Mouse (Mus musculus) c-Kit-positive CD71-positive TER-119-positive erythroid progenitor cells, embryonic 14.5 days (primary cell): ENCODE measurements around the gene Rbm28.

Experiments
- DNase-seq: peaks from one replicate; pipeline ENCODE4 v3.0.0-alpha.2; 2013; ENCODE audit warnings: low spot score

Rbm28 gene

DNA sequence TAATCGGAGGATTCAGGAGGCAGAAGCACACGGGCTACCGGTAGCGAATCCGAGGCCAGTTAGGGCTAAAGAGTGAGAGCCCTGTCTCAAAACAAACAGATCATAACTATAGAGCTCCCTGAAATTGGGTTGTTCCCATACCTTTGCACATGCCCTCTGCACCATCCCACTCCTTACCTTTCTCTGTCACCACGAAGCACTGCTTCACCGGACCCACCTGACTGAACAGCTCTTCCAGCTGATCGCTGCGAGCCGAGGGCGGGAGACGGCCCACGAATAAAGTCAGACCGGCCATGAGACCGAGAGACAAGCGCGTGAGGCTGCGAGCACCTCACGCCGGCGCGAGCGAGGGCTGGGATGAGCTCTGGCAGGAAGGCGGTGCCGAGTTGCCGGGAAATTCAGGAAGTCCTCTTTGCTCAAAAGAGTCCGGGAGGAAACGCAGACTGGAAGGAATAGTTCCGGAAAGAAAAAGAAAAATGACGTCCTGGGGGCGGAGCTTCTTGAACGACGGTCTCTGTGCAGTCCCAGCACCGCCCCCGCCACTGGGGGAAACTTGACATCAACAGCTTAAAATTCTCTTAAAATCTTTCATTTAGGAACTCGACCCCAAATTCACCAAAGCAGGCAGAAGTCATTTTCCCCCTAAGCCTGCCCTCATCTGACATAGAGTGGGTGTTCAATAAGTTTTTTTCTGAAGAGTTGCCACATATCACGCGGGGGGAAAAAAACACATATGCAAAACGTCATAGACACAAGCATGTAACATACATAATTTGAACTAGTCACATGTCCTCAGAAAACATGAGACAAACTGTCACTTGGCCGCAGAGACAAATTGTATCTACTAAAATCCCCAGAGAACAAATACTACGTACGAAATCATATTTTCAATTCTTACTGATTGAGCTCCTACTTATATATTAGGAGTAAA lies at the start of gene Rbm28:
Gene Rbm28, minus strand, starts transcription at position 693 of the 931 bp plus-strand sequence.
- DNase-seq = peak; percentile 94

DNA sequence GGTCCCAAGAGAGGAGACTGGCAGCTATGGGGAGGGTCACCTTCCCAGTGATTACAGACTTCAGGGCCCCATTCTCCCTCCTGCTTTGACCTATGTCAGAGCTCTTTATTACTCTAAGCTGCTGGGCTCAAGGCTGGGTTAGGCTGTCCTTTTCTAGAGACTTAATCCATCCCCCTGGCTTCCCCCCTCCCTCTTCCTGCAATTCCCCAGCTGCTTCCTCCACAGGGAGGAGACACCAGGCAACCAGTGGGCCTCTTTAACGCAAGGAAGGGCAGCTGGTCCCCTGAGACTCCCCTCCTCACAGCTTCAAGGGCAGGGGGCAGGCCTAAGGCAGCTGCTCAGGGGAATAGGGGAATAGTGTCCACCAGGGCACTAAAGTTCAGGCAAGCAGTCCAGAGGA lies 49.4 kb upstream of the Rbm28 start:
- no peak for DNase-seq

DNA sequence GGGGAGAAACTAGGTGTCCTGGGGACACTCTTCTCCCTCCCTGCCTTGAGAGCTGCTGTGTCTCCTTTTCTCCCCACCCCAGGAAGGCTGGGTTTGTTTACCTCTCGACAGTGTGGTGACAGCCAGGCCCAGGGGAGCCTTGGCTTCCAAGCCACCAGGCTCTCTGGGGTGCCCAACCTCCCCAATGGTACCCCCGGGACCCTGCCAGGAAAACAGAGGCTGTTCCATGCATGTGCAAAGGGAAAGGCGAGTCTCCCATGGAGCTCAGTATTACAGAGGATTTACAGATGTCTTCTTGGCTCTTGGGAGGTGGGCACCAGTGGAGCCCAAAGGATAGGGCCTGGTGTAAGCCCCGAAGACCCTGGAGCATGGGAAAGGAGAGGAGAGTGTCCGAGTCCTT lies 48.6 kb upstream of the Rbm28 start:
- no peak for DNase-seq

DNA sequence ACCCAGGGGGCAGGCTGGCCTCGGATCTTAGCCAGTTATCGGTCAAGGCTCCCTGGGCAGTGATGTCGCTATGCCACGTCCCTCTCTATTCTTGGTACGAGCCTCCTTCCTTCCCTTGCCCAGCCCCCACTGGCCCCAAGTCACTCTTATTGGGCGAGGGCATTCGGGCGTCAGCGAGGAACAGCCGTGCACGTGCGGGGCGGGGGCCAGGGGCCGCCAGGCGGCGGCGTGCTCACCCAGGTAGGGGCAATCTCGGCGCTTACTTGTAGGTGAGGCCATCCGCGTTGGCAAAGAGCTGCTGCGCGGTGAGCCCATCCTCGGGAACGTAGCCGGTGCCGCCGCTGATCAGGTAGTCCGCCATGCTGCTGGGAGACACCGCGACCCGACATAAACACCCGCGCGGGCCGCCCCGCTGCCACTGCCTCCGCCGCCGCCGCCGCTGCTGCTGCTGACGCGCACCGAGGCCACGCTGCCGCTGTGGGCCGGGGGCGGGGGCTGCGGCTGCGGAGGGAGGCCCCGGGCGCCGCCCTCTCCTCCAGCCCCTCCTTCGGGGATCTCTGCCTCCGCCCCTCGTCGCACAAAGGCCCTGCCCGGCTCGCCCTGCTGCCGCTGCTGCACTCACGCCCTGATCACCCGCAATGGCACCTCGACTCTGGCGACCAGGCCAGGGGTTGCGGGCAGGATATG lies 47.1 kb upstream of the Rbm28 start:
- DNase-seq = peak; percentile 54

DNA sequence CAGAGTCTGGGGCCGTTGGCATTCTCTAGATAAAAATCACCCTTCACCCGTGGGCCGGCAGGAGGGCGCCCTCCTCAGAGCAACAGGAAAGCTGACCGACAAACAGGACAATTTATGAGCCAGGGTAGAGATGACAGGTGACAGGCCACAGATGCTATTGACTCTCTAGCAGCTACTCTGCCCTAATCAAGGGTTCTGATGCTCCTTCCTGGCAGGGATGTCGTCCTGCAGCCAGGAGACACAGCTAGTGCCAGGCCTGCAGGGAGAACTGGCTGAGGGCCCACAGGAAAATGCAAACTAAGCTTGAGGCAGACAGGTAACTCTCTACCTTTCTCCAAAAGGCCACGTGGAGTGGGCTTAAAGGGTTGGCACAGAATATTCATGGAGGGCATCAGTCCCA lies 46.3 kb upstream of the Rbm28 start:
- DNase-seq = no peak

DNA sequence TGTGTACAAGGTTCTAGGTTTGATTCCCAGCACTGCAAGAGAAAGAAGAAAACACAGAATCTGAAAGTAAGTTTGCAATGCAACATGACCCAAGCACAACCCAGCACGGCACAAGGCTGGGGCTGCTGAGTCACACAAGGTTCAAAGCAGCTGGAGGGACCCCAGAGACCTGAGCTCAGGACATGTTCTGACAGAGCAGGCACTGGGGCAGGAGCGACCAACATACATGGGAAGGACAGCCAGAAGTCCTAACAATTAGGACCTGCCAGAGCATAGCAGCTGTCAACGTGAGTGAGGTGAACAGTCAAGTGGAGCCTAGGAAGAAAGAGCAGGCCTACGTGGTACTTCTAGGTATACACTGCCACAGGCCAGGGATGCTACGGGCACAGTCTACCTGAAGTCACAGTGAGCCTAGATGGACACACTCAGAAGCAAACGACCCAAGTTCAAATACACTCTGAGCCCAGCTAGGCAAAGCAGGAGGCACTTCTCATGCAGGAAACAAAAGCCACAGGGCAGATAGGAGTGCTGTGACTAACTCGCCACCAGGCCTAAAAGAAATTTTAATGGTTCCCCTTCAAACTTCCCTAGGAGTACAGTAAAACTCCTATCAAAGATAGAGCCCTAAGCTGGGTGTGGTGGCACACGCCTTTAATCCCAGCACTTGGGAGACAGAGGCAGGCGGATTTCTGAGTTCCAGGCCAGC lies 45.6 kb upstream of the Rbm28 start:
- no peak for DNase-seq

DNA sequence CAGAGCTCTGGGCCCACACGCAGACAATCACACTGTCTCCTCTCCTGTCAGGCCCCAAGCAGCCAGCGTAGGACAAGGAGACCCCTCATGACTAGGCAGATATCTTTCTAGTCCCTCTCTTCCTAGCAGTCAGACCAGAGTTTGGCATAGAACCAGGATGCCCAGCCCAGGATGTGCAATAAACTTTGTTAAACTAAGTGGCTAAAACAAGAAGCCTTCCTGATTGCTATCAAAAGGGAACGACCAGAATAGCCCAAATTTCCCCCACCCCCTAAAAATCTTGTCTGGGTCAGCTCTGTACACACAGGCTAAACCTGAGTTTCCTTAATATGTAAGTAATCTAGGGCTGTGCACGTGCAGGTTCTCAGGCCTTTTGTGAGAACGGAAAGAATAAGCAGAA lies 43.4 kb upstream of the Rbm28 start:
- no peak for DNase-seq

DNA sequence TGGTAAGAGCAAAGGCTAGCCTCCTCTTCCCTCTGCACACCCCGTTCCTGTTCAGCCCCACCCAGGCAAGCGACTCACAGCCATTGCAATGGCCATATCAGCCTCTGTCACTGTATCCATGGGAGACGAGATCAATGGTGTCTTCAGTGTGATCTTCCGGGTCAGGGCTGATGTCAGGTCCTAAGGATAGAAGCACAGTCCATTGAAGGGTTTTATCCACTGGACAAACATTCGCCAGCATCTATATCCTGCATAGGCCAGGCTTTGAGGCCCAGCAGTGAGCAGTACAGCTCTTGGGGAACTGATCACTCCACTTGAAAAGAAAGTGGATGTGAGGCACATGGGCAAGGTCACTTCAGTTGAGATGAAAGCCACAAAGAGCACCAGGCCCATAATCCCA lies 42.2 kb upstream of the Rbm28 start:
- DNase-seq = no peak

DNA sequence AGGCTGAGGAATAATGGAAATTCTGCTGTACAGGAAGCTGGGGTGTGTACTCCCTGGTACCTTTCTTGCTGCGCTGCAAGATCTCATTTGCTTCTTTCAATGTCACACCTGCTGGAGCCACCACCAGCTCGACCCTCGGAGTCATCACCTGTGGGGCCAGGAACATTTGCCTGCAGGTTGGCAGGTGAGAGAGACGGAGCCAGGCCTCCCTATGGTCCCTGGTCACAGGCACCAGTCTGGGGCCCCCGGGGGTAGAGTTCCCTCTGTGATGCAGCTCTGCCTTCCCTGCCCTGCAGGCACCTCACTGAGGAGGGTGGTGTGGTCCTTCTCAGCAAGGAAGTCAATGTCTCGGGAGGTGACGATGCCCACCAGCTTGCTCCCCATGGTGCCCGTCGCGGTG lies 41.2 kb upstream of the Rbm28 start:
- DNase-seq = no peak

DNA sequence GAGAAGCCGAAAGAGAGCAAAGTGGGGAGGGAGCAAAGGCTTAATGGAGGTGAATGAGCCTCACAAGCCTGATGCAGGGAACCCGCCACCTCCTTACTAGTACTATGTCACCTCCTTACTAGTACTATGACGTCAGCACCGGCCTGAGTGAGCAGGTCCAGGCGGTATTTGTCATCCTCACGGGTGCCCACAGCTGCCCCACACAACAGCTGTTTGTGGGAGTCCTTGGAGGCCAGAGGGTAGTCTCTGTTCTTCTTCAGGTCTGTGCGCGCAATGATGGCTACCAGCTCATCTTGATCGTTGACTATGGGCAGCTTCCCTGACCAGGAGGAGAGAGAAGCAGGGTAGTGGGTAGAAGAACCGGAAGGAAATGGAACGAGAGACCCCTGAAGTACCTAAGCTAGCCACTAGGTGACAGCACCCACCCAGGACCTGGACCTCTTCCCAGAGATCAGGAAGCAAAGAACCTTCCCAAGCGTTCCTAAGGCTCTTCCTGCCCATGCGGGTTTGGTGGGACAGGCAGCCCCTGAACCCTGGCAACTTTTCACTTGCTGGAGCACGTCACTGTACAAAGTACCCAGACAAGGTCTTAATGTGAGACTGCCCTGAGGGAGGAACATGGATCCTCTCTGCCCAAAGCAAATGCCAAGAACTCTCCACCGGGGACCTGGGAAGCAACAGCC lies 40.3 kb upstream of the Rbm28 start:
- no peak for DNase-seq

DNA sequence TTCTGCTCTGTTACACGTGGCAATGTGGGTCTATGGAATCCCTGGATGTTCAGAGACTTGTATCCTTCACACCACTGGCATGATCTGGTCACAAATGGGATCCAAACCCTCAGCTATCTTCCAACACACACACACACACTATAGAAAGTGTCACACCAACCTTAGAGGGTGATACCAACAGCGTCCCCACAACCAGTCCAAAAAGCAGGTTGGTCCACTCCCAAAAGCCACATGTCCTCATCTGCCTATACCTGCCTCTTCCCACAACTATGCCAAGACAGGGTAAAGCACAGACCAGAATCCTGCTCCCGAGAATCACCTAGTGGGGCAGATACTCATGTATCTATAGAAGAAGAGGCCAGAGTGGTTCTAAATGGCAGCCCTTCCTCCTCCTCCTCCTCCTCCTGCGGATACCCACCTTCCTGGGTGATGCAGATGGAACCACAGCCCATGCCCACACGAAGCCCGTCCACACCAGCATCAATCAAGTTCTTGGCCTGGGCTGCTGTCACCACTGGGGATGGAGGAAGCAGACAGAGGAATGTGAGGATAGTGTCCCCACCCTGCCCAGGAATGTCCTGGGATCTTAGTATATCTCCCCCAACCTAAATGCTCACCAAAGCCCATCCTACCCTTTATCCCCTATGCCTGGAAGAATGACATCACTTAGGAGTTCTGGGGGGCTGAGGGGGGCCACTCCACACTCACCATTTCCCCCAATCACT lies 39.2 kb upstream of the Rbm28 start:
- DNase-seq = no peak

DNA sequence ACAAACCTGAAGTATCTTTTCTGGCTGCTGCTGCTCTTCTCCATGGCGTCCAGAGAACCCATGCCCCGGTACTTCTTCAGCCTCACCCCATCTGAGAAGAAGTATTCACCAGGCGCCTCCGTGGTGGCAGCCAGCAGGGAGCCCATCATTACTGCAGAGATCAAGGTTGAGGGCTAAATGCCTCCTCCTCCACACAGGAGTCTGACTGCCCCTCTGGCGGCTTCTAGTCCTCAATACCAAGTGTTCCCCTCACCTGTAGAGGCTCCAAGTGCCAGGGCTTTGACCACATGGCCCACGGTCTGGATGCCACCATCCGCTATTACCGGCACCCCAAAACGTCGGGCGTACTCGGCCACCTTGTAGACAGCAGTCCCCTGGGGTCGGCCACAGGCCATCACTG lies 38.3 kb upstream of the Rbm28 start:
- no peak for DNase-seq

DNA sequence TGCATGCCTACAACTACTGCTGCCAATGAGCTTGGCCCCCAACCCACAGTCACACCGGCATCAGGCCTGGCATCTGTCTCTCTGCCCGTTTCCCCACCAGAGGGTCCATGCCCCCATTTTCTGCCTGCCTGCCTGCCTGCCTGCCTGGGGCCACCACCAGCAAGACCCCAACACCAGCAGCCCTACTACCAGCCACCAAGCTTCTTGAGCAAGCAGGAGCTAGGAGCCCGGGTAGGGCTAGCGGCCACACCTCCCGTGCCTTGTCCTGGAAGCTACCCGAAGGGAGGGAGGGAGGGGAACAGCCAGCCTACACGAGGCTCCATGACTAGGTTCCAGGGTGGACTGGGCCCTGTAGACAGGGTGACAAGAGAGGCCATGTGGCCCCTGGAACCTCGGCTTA lies 37.2 kb upstream of the Rbm28 start:
- DNase-seq = no peak

DNA sequence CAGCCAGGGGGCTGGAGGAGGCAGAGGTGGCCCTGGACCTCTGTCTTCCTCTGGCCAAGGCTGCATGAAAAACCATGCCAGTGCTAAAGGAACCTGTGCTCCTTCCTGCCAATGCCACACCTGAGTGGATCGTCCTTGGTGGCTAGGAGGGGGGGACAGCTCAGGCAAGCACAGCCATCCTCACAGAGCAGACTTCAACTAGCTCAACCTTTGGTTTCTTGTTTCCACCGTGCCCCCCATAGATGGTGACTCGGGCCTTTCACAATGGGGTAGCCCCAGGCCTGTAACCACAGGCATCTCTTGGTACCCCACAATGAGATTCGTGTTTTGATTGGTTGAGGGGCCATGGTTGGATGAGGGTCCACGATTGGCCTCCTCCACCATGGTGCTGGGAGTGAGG lies 36.5 kb upstream of the Rbm28 start:
- no peak for DNase-seq

DNA sequence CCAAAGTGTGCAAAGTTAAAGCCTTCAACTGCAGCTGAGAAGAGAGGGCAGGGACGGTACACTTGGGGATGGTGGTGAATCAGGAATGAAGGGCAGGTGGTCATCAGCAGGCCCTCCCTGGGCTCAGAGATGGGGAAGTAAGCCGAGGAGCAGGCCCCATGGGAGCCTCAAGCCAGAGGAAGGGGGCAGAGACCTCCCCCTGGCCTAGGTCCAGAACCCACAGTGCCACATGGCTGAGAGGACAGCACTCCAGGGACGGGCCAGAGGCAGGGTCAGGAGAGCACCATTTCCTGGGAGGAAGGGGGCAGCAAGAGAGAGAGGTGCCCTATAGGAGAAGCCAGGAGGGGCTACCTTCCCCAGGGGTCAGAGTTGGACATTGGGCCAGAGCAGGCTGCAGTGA lies 35.7 kb upstream of the Rbm28 start:
- DNase-seq = no peak

DNA sequence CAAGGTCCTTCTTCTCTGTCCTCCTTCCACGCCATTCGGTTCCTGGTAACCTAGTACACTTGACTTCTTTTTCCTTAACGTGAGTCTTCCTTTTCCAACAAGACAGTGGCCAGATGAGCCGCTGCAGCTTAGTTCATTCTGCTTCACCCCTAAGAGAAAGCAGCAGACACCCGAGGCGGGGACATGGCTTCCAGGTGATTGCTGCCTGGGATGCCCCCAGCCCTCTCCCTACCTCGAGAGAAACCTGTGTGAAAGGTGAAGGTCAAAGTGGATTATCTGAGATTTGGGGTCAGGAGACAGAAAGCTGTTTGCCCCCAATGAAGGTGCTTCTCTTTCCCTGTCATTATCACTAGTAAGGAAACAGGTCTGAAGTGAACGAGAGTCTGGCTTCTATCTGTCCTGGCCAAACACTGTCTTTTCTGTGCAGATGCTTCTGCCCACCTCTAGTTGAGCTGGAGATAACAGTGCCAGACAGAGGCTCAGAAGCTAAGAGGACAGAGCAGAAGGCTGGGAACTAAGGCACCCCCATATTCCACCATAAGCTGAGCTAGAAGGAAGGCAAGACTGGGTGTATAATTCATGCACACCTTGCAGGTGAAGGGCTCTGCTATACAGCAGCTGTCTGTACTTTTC lies 34.5 kb upstream of the Rbm28 start:
- no peak for DNase-seq

DNA sequence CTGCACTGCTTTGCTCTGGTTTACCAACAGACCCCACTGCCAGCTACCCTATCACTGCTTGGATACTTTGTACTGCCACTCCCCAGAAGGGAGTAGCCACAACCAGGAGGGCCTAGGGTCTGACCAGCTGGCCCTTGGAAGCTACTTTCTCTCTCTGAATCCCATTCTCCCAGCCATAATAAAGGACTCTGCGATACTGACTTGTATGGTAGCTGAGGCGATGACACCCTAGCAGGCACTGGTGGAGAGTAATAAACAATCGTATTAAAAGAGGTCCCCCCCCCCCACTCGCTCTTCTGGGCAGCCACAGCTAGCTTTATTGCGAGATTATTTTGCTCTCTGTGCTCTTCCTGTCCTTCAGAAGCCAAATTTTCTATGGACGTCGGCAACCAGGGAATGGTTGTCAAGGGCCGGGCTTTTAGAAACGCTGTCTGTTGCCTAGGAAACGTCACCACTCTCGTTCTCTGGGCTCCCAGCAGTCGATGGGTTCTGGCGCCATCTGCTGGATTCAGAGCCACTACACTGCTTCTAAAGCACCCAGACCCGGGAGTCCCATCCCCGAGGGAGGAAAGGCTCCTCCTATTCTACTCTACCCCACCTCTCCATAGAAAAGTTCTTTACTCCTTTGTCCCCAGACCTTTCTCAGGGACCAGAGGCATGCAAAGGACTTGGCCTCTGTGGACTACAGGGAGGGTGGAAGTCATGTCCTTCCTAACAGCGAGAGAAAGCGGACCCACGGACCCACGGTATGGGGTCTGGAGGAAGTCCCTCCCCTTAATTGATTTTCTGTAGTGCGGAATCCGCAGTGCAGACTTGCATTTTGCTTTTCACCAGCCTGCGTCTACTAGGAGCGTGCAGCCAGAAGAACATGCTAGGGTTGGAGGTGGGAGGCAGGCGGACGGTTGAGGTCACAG lies 33.8 kb upstream of the Rbm28 start:
- peak; percentile 56 for DNase-seq

DNA sequence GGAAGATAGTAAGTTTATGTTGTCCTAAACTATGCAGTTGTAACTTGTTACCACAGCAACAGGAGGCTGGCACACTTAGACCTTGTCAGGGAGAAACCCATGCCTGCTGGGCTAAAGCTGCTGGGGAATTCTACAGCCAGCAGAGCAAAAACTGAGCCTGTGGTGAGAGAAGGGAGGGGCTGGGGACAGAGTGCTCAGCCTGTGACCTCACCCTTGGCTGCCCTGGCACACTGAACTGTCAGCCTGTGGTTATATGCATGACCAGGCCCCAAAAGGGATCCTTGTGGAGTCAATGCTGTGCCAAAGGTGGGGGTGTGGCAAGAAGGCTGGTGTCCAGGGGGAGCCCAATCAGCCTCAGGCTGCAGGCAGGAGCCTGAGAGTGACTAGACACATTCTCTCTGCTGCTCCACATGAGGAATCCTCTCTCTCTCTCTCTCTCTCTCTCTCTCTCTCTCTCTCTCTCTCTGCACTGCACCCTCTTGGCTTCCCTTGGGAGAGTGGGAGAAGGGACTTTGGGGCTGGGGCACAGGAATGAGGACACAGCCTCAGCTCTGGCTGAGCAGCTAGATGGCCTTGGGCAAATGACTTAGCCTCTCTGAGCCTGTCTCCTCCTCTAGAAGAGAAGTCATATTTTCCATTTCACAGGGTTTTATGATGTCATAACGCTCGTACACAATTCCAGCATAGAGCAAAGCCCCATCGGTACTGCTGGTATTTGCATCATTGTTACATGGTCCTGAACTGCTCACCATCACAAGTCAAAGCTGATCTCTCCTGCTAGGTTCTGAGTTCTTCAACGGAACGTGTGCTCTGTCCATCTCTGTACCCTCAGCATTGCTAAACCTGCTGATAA lies 31.3 kb upstream of the Rbm28 start:
- no peak for DNase-seq

DNA sequence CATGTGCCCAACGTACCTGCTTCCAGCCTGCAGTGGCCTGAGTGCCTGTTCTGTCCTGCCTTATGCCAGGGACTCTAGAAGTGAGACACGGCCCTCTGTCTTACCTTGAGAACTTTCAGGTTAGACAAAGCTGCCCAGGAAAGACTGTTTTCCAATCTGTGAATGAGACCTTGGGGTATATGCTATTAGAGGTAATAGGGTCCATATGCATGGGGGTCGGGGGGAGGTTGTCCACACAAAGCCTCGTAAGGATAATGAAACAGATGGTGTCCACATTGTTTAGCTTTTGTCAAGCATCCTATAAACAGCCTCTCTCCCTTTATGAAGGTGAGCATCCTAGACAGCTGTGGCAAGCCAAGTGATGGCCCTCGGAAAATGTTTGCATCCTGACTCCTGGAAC lies 30.3 kb upstream of the Rbm28 start:
- no peak for DNase-seq
